Mouse (Mus musculus) embryonic fibroblast, embryonic 13.5 days (primary cell): ENCODE results near the gene Zmynd10.

Source experiments
- CTCF ChIP-seq: IDR thresholded peaks from 2 replicates; pipeline ENCODE4 v1.5.1; 2011; ENCODE audit warnings: mild to moderate bottlenecking, control low read depth, low read length, moderate library complexity, borderline replicate concordance; ENCODE audit not compliant: insufficient read depth
- POLR2A ChIP-seq: IDR thresholded peaks from 2 replicates; pipeline ENCODE4 v1.6.1; 2011; ENCODE audit warnings: low read depth, mild to moderate bottlenecking, control low read depth, low read length, moderate library complexity

GRCm38 (mm10) chr9:107521711-107522399 is 25.2 kb upstream of the Zmynd10 start:
- TF ChIP-seq CTCF (no peak), POLR2A (no peak)
